In genomic region chr4:111451283-111451918, GRCm38 (mm10) we compare ENCODE assay signal across 14 mouse cellular contexts. TPM values are rescaled to one million over a fixed set of nuclear protein-coding genes. Genes with fewer than 3 reads are reported as not detected.
DNase-seq lines count a peak whose midpoint lies in the region; ATAC-seq lines count a peak whose summit lies in the region.
"Had no signal": no experiment of that assay in that cellular context is flagged by ENCODE, and none has a peak within 500 bp of the region (broad histone marks: within the 10 kb centered on the region; RNA-seq: fewer than 3 reads in every experiment).

No protein-coding gene starts in this region.

- H3K36me3 ChIP-seq in heart, embryonic 12.5 days: peaks cover 32% of the 10 kb centered on the region
- no peaks in the 10 kb centered on the region; the same call in 1 of the 2 replicates for H3K36me3 ChIP-seq in hindbrain, embryonic 16.5 days (ENCODE audit: control insufficient read depth, insufficient read depth, low read length)
- peaks cover 8% of the 10 kb centered on the region for H3K36me3 ChIP-seq in forebrain, embryonic 16.5 days (ENCODE audit: control insufficient read depth, insufficient read depth)
- H3K36me3 ChIP-seq: liver, embryonic 15.5 days had no signal

- intact Hi-C loops in heart, postnatal 14 days (cut with DNase I): no loop called here

- no peaks in the 10 kb centered on the region for H3K9me3 ChIP-seq in heart, embryonic 12.5 days (replicated peaks)
- no peaks in the 10 kb centered on the region for H3K9me3 ChIP-seq in hindbrain, embryonic 16.5 days (ENCODE audit: control insufficient read depth, low read length)
- no peaks in the 10 kb centered on the region for H3K9me3 ChIP-seq in forebrain, embryonic 16.5 days (ENCODE audit: control insufficient read depth, low read length)
- H3K9me3 ChIP-seq: forebrain, embryonic 13.5 days; hindbrain, embryonic 15.5 days; liver, embryonic 15.5 days had no signal

- no peak overlapping the region for H3K4me2 ChIP-seq in heart, embryonic 12.5 days
- no peak overlapping the region for H3K4me2 ChIP-seq in hindbrain, embryonic 16.5 days (ENCODE audit: low read length)
- no peak overlapping the region for H3K4me2 ChIP-seq in forebrain, embryonic 16.5 days (ENCODE audit: low read length)
- H3K4me2 ChIP-seq: forebrain, embryonic 13.5 days; hindbrain, embryonic 15.5 days; liver, embryonic 15.5 days had no signal

- peak; percentile 47; the same call in 1 of the 2 replicates for ATAC-seq in heart, embryonic 12.5 days (ENCODE audit: insufficient number of reproducible peaks, low FRiP score)
- no peak for ATAC-seq in hindbrain, embryonic 16.5 days
- ATAC-seq in forebrain, embryonic 16.5 days: no peak
- ATAC-seq: forebrain, embryonic 13.5 days had no signal

- DNase-seq in kidney, postnatal 10 days: peak; percentile 33
- DNase-seq in kidney, adult 18-20 months: no peak
- peak; percentile 11 to 16 for DNase-seq in heart, postnatal 14 days
- peak; percentile 32 to 50 for DNase-seq in lung, postnatal 4 days
- DNase-seq: cerebellum, adult 8-10 months; gastrocnemius, postnatal 14 days; layer of hippocampus, adult 9-11 months; right cerebral cortex, postnatal 25 days had no signal

- no peak overlapping the region for H3K9ac ChIP-seq in heart, embryonic 12.5 days
- no peak overlapping the region for H3K9ac ChIP-seq in hindbrain, embryonic 16.5 days (ENCODE audit: low read depth, low read length)
- H3K9ac ChIP-seq in forebrain, embryonic 16.5 days (replicated peaks; ENCODE audit: low read depth, low read length): no peak overlapping the region
- H3K9ac ChIP-seq: forebrain, embryonic 13.5 days; hindbrain, embryonic 15.5 days; liver, embryonic 15.5 days had no signal

- no peak overlapping the region for H3K4me3 ChIP-seq in heart, embryonic 12.5 days
- H3K4me3 ChIP-seq in hindbrain, embryonic 16.5 days (ENCODE audit: low read length): no peak overlapping the region
- no peak overlapping the region for H3K4me3 ChIP-seq in forebrain, embryonic 16.5 days (replicated peaks; ENCODE audit: low read length)
- H3K4me3 ChIP-seq: forebrain, embryonic 13.5 days; hindbrain, embryonic 15.5 days; liver, embryonic 15.5 days had no signal

- peaks cover 36% of the 10 kb centered on the region for H3K4me1 ChIP-seq in heart, embryonic 12.5 days (replicated peaks)
- H3K4me1 ChIP-seq in hindbrain, embryonic 16.5 days (ENCODE audit: control insufficient read depth, insufficient read depth, low read depth, low read length): no peaks in the 10 kb centered on the region
- no peaks in the 10 kb centered on the region for H3K4me1 ChIP-seq in forebrain, embryonic 16.5 days (replicated peaks; ENCODE audit: control insufficient read depth, insufficient read depth, low read length)
- H3K4me1 ChIP-seq: liver, embryonic 15.5 days had no signal

- no peaks in the 10 kb centered on the region; the same call in 1 of the 2 replicates for H3K27me3 ChIP-seq in heart, embryonic 12.5 days (replicated peaks)
- no peaks in the 10 kb centered on the region for H3K27me3 ChIP-seq in hindbrain, embryonic 16.5 days (replicated peaks; ENCODE audit: control insufficient read depth, insufficient read depth, low read length)
- peaks cover 2% of the 10 kb centered on the region; the same call in 1 of the 2 replicates for H3K27me3 ChIP-seq in forebrain, embryonic 16.5 days (replicated peaks; ENCODE audit: control insufficient read depth, insufficient read depth, low read length)
- H3K27me3 ChIP-seq: hindbrain, embryonic 15.5 days; liver, embryonic 15.5 days had no signal

- WGBS in heart, embryonic 12.5 days: 31% methylated on average over 7 of the region's 7 CpGs
- 66% methylated on average over 7 of the region's 7 CpGs for WGBS in hindbrain, embryonic 16.5 days
- WGBS in forebrain, embryonic 16.5 days: 82% methylated on average over 7 of the region's 7 CpGs

- H3K27ac ChIP-seq in heart, embryonic 12.5 days (ENCODE audit: poor library complexity, severe bottlenecking): no peak overlapping the region
- H3K27ac ChIP-seq in hindbrain, embryonic 16.5 days (ENCODE audit: low read depth, low read length): no peak overlapping the region
- H3K27ac ChIP-seq in forebrain, embryonic 16.5 days (ENCODE audit: low read length): no peak overlapping the region
- H3K27ac ChIP-seq: forebrain, embryonic 13.5 days; hindbrain, embryonic 15.5 days; liver, embryonic 15.5 days had no signal

RNA-seq across cellular contexts. Expression of gene Bend5, which starts 36.6 kb away (rescaled TPM):
- polyA plus RNA-seq in heart, embryonic 12.5 days (2016; fragmentation: Nextera tagmentation; extraction: Ambion mirVana): 19.0 and 20.6 TPM in 2 replicates
- total RNA-seq in heart, postnatal 14 days (2021): 1 to 10 TPM; 6.1 to 8.0 TPM
- polyA plus RNA-seq in hindbrain, embryonic 16.5 days (2015; fragmentation: Nextera tagmentation; extraction: Ambion mirVana): 44.9 and 49.8 TPM in 2 replicates
- polyA plus RNA-seq in forebrain, embryonic 16.5 days (2015; fragmentation: Nextera tagmentation; extraction: Ambion mirVana): 53.8 and 54.8 TPM in 2 replicates
